Mouse (Mus musculus): ENCODE data around the gene Mgat4b.

Gene Mgat4b

DNA sequence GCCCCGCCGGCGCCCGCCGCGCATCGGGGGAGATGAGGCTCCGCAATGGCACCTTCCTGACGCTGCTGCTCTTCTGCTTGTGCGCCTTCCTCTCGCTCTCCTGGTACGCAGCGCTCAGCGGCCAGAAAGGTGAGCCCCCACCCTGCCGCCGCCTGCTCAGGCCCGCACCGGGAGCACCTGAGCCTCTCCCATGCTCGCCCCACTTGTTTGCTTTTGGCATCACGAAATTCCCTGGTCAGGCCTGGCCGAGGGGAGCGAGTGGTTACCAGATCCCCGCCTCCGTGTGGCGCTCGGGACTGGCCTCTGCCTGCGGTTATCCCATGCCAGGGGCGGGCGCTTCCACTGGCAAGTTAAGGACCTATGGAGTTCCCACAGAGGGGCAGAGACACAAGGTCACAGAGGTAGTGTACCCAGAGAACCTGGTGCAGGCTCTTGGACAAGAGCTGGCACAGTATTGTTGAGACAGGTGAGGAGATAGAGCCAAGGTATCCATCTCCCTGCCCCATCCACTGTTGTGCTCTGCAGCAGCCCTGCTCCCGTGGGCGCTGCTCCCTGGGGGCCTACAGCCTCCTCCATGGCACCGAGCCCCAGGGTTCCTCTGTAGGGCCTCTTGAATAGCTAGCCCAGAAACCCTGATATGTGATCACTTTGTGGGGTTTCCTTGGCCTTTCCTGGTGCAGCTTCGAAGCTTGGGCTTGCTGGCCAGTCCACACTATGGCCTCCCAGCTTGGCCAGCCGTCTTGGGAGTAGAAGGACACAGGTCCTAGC, 15.1 kb downstream of the Mgat4b start:
- no peak for DNase-seq (ENCODE audit: low read depth, low spot score)

DNA sequence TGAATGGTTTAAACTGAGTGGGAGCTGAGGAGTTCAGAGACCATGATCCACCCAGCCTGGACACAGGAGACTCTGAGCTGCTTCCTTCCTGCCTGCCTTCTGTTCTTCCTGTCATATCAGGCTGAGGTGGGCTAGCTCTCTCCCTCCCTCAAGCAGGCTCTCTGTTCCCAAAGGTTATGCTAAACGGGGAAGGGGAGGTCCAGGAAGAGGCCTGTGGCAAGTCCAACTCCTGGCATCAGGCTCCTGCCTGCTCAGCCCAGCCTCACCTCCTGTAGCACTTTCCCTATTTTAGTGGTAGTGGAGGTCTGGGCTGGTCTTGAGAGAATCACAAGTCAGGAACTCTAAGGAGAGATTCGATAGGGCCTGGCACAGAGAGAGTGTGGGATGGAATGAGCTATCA, 15.7 kb downstream of the Mgat4b start:
- no peak for DNase-seq (ENCODE audit: low read depth, low spot score)

DNA sequence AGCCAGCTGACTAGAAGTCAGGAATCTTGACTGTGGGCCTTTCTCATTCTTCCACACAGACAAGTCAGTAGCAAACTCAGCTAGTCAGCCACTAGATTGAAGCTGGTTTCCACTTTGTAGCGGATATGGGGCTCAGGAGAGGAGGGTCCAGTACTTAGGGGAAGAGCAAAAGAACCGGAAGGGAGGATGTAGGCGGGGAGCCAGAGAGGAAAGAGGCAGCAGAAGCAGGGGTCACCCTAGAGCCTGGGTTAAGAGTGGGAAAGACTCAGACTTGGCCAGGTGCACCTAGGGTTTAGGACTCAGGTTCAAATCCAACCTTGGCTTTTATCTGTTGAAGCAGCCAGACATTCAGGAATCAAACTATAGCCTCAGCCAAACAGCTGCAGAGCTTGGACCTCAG, 16.5 kb downstream of the Mgat4b start:
- DNase-seq (ENCODE audit: low read depth, low spot score): no peak

DNA sequence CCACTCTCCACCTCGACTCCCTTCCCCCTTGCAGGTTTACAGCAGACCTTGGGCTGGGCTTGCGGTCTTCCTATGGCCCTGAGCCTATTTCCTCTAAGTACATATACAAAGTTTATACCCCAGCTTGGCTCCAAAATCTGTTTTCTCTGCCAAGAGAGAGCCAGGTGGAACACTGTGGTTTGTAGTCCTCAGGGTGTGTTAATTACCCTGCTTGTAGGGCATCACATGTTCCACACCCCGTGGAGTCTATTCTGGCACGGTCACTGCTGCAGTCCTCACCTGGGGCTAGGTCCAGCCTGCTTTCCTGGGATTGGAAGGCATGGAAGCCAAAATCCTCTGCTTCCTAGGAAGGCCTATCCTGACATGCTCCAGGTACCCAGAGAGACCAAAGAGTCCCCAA, 17.0 kb downstream of the Mgat4b start:
- DNase-seq (ENCODE audit: low read depth, low spot score): no peak

DNA sequence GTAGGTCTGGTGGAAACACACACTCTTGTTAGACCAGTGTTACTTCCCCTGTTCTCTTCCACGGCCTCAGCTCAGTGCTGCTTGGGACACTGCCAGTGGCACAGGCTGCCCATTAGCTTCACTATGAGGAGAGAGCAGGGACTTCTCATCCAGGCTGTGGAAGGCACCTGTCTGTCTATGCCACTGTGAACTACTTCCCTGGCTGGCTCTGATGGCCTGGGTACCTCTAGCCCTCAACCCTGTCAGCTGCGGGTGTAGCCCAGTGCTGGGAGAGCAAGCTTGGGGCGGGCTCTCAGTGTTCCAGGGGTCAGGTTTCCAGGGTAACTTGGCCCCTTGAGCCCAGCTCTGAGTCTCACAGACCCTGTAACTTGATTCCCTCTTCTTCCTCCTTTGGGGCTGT, 18.1 kb downstream of the Mgat4b start:
- DNase-seq (ENCODE audit: low read depth, low spot score): no peak

DNA sequence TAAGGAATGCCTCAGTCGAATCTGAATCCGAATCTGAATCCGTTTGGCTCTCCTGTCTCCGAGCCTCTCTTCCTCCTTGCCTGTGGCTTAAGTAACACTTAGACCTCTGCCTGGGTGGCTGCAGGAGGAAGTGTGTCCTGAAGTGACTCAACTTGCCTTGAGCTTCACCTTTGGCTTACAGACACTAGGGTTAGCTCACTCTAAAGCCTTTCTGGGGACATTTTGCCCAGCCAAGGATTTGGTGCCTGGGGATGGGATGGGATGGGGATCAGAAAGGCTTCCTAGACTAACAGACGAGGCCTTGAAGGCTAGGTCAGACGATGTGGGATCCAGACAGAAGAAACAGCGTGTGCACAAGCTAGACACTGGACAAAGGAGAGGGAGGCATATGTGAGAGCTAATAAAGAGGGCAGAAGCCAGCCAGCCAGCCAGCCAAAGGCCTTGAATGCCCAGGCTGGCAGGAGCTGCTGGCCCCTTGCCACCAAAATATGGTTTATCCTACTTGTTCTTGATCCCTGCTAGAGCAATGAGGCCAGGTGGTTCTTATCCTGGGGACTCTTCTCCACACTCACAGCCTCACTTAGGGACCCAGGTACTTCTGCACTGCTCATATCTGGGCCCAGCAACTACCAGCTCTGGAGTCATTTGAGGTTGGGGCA, 18.7 kb downstream of the Mgat4b start:
- no peak for DNase-seq (ENCODE audit: low read depth, low spot score)

DNA sequence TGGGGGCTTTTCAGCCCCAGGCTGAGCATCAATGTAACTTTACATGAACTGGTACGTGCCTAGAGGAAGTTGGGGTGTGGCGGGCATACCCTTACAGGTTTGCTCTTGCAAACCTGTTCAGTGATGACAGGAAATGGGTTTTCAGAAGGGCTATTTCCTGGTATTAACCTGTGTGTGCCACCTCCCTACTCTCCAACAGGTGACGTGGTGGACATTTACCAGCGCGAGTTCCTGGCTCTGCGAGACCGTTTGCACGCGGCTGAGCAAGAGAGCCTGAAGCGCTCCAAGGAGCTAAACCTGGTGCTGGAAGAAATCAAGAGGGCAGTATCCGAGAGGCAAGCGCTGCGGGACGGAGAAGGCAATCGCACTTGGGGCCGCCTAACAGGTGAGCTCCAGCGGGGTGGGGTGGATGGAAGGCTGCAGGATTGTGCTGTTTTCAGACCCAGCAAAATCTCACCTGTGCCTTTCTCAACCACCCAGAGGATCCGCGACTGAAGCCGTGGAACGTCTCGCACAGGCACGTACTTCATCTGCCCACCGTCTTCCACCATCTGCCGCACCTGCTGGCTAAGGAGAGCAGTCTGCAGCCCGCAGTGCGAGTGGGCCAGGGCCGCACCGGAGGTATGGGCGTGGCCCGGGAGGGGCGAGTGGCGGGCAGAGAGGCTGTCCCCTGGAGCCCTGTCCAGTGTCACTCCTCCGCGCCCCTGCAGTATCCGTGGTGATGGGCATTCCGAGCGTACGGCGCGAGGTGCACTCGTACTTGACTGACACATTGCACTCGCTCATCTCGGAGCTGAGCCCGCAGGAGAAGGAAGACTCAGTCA, 20.0 kb downstream of the Mgat4b start:
- DNase-seq (ENCODE audit: low read depth, low spot score): no peak

DNA sequence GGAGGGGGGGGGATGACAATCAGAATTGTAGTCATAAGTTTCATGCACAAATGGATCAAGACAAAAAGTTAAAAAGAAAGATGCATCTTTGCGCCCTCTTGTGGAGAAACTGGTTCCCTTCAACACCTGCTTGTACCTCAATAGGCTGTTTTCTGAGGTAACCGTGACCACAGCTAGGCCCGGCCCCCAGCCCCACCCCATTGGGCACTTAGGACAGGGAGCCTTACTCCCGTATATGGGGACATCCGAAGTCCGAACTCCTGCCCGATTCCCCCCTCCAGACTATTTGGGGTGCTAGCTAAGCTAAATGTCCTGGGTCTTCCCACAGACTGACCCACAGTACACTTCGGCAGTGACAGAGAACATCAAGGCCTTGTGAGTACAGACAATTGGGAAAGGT, 20.7 kb downstream of the Mgat4b start:
- no peak for DNase-seq (ENCODE audit: low read depth, low spot score)

DNA sequence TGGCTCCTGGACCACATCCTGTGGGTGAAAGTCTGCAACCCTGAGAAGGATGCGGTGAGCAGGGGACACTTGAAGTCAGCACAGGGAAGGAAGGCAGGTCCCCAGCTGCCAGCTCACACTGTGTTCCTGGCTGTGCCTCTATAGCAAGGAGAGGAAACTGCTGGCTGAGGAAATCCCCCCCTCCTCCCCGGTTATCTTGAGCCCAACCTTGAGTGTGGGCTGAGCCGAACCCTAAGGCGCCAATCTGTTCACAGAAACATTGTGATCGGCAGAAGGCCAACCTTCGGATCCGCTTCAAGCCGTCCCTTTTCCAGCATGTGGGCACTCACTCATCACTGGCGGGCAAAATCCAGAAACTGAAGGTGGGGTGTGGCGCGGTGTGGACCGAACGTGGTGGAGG, 22.3 kb downstream of the Mgat4b start:
- DNase-seq (ENCODE audit: low read depth, low spot score): no peak

DNA sequence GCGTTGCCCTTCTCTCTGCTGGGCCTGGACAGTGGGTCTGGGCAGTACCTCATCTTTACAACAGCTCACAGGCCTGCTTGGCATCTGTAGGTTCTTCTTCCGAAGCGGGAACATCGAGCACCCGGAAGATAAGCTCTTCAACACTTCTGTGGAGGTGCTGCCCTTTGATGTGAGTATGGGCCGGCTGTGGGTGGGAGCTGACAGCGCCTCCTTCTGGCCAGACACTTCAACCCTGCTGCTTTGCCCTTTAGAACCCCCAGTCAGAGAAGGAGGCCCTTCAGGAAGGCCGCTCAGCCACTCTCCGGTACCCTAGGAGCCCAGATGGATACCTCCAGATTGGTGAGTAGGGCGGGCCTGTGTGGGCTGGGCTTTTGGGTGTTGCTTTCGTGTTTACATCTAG, 23.3 kb downstream of the Mgat4b start:
- no peak for DNase-seq (ENCODE audit: low read depth, low spot score)

DNA sequence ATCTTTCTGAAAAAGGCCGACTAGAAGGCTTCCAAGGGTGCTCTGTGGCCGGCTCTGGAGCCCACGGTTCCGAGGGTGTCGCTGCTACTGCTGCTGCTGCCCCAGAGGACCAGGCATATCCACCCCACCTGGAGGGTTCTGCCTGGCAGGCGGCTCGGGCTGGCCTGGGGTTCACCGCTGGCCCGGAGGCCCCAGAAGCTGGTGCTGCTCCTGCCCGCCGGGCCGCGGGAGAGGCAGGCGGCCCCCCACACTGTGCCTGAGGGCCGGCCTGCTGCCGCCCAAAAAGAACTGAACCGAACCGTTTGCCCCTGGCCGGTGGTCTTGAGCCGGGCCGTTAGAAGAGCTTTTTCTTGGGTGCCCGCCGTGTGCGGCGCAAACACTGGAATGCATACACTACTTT, 23.9 kb downstream of the Mgat4b start:
- no peak for DNase-seq (ENCODE audit: low read depth, low spot score)

DNA sequence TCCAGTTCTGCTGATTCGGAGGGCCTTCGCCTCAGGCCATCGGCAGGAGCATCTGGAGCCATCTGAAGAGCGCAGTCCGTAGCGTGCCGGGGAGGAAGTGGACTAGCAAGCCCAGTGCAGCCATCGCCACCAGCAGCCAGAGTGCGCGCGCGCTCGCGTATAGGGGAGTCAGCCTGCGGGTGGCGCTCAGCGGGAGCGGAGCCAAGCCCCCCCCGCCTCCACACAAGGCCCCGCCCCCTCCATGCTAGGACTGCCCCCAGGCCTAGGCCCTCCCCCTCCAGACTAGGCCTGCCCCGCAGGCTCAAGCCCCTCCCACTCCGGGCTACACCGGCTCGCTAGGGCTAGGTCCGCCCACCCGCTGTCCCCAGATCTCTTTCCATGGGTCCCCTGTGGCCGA, 25.8 kb downstream of the Mgat4b start:
- peak; percentile 90 for DNase-seq (ENCODE audit: low read depth, low spot score)

DNA sequence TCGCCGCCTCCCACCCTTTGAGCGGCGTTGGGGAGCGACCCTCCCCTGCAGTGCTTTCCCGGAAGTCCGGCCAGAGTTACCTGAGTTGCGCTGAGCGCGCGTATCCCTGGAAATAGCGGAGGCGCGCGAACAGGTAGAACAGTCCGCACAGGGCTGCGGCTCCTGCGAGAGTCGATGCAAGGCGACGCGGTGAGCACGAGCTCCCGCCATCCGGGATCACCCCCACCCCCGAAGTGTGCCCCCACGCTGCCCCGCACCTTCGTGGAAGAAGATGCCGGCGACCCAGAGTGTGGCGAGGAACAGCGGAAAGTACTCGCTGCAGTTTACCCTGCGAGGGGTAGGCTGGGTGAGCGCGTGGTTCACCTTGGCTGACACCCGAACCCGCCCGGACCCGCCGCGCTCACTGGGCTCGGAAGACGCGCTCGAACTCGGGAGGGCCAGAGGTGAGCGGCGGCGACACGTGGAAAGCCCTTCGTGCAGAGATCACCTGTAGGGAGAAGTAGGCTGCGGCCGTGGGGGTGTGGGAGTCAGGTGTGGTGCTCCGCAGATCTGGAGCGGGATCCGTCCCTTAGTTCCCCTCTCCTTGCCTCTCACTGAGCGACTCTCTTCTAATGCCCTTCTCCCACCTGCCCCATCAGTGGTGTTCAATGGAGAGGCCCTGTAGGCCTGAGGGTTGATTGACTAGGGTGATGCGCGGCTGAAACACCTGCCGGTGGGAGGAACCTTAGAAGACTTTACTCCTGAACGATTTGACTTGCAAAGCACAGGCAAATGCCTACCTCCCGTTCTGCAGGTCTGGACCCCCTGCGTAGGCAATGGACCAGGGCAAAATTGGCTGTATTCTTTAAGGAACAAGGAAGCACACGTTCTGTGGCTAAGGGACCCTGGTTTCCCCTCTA, 26.5 kb downstream of the Mgat4b start:
- DNase-seq (ENCODE audit: low read depth, low spot score): no peak

DNA sequence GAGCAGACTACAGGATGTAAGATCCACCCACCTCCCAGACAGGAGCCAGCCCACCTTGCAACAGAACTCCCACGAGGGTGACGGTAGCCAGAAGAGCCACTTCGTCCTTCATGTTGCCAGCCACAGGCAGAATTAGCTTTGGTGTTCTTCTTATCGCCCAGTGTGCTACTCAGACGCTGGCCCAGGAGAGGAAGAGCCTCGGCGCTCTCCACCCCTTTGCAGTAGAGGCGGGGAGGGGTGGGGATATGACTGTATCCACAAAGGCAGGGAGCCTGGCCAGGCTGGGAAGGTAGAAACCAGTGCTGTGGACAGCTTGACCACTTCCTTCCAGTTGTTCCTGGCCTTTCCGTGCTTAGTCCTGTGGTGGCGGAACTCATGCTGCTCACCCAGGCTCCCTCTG, 27.6 kb downstream of the Mgat4b start, which contains the start of gene Ltc4s:
Gene Ltc4s (minus strand): TSS at position 293 of the 400 bp plus-strand sequence.
- DNase-seq (ENCODE audit: low read depth, low spot score): no peak

DNA sequence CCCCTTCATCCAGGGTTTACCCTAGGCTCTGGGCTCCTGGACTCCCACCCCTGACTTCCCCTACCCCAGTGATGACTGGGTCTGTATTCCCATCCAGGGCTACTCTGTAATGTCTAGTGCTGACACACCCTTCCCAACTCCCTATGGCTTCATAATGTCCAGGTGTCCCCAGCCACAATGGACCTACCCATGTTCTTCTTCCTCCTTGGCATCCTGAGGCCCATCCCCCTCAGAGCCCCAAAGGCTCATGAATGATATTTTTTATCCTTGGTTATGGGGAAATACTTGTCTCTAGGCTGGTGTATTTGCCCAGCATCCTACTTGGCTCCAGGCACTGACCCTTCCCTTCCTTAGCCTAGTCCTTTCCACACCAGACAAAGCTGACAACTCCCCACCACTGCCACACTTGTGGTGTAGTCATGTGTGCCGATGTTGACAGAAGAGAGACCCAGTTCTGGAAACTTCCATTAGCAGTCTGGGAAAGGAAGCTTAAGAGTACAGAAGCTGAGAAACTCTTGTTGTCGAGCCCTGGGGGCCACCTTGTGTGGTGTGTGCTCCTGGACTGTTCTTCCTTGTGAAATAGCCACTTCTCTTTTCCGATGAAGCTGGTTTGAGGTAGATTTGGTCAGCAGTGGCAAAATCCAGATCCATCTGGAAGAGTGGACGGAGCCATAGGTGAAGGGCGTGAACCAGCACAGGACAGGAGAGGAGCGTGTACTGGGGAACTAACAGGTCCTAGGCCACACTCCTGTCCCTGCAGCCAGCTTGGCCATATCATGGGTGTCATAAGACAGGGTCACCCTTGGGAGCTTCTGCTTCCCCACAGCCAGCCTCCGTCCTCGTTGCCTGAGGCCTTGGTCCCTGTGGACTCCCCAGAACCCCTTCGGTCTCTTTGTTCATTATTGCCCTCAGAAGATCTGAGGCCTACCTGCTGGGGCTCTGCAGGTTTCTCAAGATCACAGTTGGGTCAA, 28.4 kb downstream of the Mgat4b start:
- DNase-seq (ENCODE audit: low read depth, low spot score): no peak

DNA sequence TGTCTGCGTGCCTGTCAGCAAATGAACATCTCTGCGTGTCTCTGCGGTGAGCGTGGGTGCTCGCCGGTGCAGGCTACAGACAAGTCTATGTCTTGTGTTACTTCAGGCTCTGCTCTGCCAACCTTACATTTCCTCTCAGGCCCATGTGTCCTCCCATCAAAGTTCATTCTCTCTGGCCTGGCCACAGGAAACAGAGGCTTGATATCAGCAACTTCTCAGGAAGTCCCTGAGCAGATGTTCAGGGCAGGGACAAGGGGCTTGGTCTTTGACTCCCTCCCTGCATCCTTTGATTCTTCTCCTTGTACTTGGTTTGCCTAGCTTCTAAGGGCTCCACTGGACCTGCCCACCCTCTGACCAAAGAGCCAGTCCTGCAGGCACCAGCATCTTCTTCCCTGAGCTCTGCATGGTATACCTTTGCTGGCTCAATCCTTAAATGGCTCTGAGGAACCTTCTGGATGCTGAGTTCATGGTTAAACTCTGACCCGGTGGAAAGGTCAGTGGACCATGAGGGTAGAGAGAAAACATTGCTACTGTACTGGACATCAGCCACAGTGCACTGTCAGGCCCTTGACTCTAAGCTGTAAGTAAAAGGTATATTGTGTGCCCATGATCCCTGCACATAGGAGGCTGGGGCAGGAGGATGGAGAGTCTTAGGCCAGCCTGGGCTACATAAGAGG, 29.7 kb downstream of the Mgat4b start:
- DNase-seq (ENCODE audit: low read depth, low spot score): no peak

DNA sequence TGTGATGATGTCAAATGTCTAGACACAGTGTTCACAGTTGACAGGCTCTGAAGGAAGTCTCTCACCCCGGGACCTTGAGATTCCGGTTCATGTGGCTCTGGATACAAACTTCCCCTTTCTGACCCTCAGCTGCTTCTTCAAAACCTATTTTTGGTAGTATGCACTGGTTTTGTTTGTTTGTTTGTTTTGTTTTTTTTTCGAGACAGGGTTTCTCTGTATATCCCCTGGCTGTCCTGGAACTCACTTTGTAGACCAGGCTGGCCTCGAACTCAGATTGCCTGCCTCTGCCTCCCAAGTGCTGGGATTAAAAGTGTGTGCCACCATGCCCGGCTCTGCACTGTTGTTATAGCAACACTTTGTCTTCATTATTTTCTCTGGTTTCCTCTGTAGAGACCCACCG, 33.2 kb downstream of the Mgat4b start:
- DNase-seq (ENCODE audit: low read depth, low spot score): no peak

DNA sequence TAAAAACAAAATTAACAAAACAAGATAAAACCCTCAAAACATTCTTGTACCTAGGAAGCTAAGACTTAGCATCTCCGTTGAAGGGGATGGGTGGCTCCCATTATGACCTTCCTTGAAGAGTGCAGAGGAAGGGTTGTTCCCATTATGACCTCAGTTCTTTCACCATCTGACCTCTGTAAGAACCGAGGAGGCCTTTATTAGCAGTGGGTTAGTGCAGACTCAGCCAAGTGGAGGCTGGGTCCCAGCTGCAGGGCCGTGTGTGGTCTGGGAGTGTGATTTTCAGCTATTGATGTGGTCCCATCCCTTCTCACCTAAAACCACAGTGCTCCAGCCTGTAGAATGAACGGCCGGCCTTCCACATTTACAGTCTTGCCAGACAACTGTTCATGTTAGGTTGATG, 34.6 kb downstream of the Mgat4b start:
- no peak for DNase-seq (ENCODE audit: low read depth, low spot score)

DNA sequence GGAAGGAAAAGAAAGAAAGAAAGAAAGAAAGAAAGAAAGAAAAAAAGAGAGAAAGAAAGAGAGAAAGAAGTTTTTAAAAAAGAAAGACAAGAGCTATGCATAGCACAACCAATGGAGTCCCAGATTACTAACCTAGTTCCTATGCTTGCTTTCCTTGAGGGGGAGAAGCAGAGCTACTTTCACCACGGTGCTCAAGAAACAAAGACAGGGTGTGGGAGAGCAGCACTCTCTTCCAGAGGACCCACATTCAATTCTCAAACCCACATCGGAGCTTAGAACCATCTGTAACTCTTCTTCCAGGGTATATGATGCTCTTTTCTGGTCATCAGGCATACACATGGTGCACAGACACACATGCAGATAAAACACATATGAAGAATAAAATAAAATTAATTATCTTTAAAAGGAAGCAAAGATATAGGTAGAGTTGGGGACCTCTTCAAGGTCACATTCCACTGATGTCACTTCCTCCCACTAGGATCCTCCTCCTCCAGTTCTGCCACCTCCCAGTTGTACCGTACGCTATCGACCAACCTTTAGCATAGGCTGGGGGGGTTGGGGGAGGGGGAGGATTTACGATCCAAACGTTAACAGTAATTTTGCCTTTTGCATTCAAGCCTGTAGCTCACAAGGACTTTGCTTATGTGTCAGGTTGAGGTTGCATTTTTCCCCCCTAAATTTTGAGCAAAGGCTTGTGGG, 37.9 kb downstream of the Mgat4b start:
- no peak for DNase-seq (ENCODE audit: low read depth, low spot score)
